Mouse (Mus musculus): Measurements from ENCODE around the gene Slc7a10.

DNA sequence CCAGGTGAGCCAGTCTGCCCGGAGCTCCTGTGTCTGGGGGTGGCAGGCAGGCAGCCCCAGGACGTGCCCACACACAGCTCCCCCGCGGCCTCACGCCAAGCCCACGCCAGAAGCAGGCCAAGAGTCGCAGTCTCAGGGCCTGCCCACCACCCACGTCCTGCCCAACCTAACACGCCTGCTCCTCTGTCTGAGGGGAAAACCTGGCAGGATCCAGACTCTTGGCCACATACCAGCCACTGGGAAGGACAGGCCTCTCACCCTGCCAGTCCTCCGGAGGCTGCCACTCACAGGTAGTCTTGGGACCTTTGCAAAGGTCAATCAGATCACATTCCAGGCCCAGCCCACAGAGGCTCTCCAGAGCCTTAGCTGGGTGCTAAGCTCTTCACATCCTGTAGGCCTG lies 39.9 kb upstream of the Slc7a10 start:
- TF ChIP-seq CTCF (conservative IDR thresholded peaks at IDR 0.05 in 1 of 2, IDR thresholded peaks at IDR 0.05 in 1 of 2; ENCODE audit: low read depth in 2 of 2, low read length in 2 of 2) (no peak), EP300 (IDR thresholded peaks at IDR 0.05; ENCODE audit: low read length) (no peak), POLR2A (IDR thresholded peaks at IDR 0.05; ENCODE audit: low read depth, low read length) (no peak), USF2 (conservative IDR thresholded peaks at IDR 0.05; ENCODE audit: low read depth, low read length) (no peak), USF1 (IDR thresholded peaks at IDR 0.05; ENCODE audit: low read depth, low read length) (no peak), JUND (conservative IDR thresholded peaks at IDR 0.05; ENCODE audit: low read depth, low read length) (no peak), ELF1 (IDR thresholded peaks at IDR 0.05; ENCODE audit: low read depth, low read length) (no peak), BHLHE40 (IDR thresholded peaks at IDR 0.05; ENCODE audit: low read depth, low read length) (no peak), TBP (conservative IDR thresholded peaks at IDR 0.05; ENCODE audit: low read depth, low read length) (no peak), UBTF (IDR thresholded peaks at IDR 0.05; ENCODE audit: low read depth, low read length) (no peak), ZC3H11A (IDR thresholded peaks at IDR 0.05; ENCODE audit: low read depth, low read length) (no peak), MAZ (IDR thresholded peaks at IDR 0.05; ENCODE audit: low read depth, low read length) (no peak), MXI1 (IDR thresholded peaks at IDR 0.05; ENCODE audit: low read depth, low read length) (no peak), MAX (IDR thresholded peaks at IDR 0.05; ENCODE audit: low read length) (no peak)

All from CH12.LX (cell line).